Mouse (Mus musculus) kidney, postnatal 25 days (tissue): ENCODE data around the gene Sh2d1b1.

Source experiments
- DNase-seq, 2 experiments: peaks; one replicate each; pipeline ENCODE4 v3.0.0; 2021; ENCODE audit warnings: mixed read lengths in 2 of 2

The Sh2d1b1 gene

GRCm38 (mm10) chr1:170325277-170325676, 48.2 kb downstream of the Sh2d1b1 start:
- no peak for DNase-seq

DNA sequence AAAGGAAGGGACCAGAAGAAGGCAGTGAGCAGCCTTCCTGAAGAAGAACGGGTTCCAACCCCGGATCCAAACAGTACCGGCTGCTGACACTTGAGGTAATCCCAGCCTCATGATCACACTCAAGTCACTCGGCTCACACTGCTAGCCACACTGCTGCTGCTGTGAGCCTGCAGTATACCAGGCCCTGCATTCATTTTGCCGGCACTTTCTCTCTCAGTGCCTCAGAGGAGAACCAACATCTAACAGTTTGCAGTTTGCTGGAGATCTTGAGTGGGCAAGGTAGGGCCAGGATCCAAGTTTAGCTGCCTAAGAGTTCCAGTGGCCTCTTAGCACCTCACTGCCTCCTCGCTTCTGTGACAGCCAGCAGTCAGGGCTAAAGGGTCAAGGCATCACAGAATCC, 54.8 kb downstream of the Sh2d1b1 start:
- DNase-seq, result no peak

DNA sequence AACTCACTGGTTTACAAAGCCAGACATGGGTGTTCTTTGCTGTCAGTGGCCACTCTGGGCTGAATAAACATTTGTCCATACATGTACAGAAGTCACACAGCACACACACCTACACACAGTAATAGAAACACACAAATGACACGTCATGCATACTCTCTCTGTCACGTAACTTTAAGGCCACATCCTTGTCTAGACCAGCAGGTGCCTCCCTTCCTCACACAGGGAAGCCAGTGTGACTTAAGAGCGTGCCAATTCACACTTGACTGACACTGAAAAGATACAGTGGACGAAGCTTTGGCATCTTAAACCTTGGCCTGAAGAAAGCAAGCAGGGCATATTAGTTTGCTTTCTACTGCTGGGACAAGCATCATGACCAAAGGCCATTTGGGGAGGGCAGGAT, 55.7 kb downstream of the Sh2d1b1 start:
- DNase-seq, result no peak
